Mouse (Mus musculus): ENCODE data around the gene Mpped2.

The Mpped2 gene

GRCm38 (mm10) chr2:106745364-106745763 is 52.3 kb downstream of the Mpped2 start:
- DNase-seq (ENCODE audit: low read depth, low spot score), result no peak

DNA sequence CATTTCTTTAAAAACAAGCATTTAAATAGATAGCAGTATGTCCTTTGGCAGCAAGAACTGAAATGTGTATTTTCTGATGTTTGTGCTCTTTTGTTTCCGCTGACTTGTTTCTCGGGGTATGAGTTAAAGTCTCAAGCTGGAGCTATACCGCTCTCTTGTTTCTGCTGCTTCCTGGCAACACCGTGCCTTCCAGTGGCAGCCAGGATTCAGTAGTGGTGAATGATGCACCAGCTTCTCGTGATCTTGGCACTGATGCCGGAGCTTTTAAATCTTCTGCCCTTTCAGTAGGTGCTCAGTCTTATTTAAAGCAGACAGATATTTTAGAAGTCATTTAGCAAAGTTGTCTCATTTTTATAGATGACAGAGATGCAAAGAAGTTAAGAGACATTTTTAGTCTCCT is 53.1 kb downstream of the Mpped2 start:
- DNase-seq (ENCODE audit: low read depth, low spot score), result no peak

DNA sequence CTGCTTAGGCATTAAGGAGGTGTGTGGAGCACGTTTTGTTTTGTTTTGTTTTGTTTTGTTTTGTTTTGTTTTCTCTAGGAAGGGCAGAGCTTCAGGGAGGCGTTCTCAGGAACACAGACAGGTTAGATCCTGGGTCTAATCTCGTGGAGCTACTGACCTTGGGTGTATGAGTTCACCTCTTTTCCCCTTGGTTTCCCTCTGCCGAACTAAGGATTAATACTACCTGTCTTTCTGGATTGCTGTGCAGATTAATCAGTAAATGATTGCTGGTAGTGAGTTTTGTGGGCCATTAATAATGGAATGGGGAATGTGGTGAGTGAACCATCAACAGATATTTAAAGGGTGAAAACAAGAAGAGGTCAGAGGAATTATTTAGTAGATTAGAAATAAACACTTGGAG is 53.8 kb downstream of the Mpped2 start:
- DNase-seq (ENCODE audit: low read depth, low spot score), result no peak

DNA sequence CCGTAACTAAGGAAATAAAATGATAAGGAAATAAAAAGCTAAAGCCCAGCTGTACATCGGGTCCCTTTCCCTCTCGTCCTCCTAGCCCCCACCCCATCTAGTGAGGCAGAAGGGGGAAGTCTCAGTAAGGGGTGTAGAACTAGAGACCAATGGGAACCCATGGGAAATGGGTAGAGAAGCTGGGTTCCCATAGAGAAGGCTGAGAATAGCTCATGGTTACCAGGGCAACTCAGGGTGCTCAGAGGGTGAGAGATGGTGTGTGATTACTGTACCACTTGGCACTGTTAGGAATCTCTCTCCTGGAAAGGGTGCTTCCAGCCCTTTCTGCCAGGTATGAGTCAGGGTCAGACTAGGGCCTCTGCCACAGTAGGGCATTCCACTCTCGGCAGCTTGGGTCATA is 54.3 kb downstream of the Mpped2 start:
- no peak for DNase-seq (ENCODE audit: low read depth, low spot score)

GRCm38 (mm10) chr2:106750878-106751277 is 57.8 kb downstream of the Mpped2 start:
- DNase-seq (ENCODE audit: low read depth, low spot score), result no peak

GRCm38 (mm10) chr2:106753703-106754102 is 60.6 kb downstream of the Mpped2 start:
- no peak for DNase-seq (ENCODE audit: low read depth, low spot score)

- no peak for DNase-seq (ENCODE audit: low read depth, low spot score)
These were observed 61.6 kb downstream of the Mpped2 start for GRCm38 (mm10) chr2:106754696-106755095.

GRCm38 (mm10) chr2:106756354-106757103 is 63.5 kb downstream of the Mpped2 start:
- no peak for DNase-seq (ENCODE audit: low read depth, low spot score)

GRCm38 (mm10) chr2:106762920-106763319 is 69.9 kb downstream of the Mpped2 start:
- DNase-seq (ENCODE audit: low read depth, low spot score), result no peak

- DNase-seq (ENCODE audit: low read depth, low spot score), result no peak
These were observed 76.2 kb downstream of the Mpped2 start for GRCm38 (mm10) chr2:106769236-106769635.

- no peak for DNase-seq (ENCODE audit: low read depth, low spot score)
These were observed 79.6 kb downstream of the Mpped2 start for GRCm38 (mm10) chr2:106772643-106773042.

GRCm38 (mm10) chr2:106774251-106775196 is 81.5 kb downstream of the Mpped2 start:
- DNase-seq (ENCODE audit: low read depth, low spot score), result no peak

- DNase-seq (ENCODE audit: low read depth, low spot score), result no peak
These were observed 82.9 kb downstream of the Mpped2 start for GRCm38 (mm10) chr2:106775994-106776393.

DNA sequence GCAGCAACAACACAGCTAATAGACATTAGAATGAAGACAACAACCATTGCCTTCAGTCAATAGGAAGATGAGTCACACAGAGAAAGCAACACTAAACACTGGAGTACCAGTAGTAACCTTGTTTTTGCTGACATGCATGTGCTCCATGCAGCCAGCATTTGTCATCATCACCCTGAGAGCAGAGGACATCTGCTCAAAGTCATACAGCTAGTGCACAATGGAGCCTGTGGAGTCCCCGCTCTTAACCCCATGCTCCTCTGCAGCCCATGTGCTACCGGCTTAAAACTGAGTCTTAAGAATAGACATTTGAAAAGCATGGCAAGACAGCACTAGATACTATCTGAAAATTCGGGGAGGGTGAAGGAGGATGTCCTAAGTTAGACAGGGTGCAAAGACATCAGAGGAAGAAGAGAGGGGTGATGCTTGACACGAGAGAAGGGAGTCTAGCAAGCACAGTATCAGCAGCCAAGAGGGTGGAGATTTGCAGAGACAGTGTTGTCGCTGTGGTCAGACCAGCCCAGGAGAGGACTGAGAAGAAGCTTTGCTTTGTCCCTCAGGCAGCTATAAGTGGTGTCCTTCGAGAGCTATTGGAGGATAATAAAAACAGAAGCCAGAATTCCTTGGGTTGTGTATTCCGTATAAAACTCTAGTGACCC is 85.9 kb downstream of the Mpped2 start:
- DNase-seq (ENCODE audit: low read depth, low spot score), result no peak

- DNase-seq (ENCODE audit: low read depth, low spot score), result no peak
These were observed 88.4 kb downstream of the Mpped2 start for GRCm38 (mm10) chr2:106781181-106782179.

GRCm38 (mm10) chr2:106783311-106783710 is 90.2 kb downstream of the Mpped2 start:
- no peak for DNase-seq (ENCODE audit: low read depth, low spot score)

DNA sequence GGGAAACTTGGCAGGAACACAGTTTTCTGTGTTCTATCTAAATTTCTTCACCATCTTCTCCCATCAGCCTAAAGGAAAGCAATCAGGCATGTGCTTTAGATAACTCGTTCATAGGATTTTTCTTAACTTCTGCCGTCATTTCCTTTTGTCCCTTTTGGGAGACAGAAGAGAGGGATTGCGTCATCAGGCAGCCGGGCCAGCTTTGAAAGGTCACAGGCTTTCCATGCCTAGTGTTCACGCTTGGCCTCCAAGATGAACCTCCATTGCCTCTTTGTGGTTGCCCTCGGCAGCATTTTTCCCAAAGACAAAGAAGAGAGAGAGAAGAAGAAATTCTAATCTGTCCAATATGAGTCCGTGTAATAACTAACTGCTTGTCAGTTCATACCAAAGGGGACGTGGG is 95.0 kb downstream of the Mpped2 start:
- no peak for DNase-seq (ENCODE audit: low read depth, low spot score)

GRCm38 (mm10) chr2:106788573-106788972 is 95.5 kb downstream of the Mpped2 start:
- no peak for DNase-seq (ENCODE audit: low read depth, low spot score)

- DNase-seq (ENCODE audit: low read depth, low spot score), result no peak
These were observed 96.7 kb downstream of the Mpped2 start for GRCm38 (mm10) chr2:106789694-106790328.

DNA sequence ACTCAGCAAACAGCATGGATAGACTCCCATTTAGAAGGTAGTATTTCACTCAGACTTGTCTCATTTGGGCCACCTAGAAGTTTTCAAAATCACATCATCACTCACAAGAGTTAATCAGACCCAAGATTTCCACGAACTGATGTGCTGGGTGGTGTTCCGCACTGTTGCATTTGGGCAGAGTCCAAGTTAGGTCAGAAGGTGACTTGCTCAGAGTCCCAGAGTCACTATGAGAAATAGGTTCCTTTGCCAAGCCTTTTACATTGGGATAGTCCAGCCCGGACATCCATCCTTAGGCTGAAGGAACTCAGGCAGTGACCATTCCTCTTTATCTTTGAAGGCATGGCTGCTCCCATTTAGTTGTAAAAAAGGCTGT is 97.2 kb downstream of the Mpped2 start:
- no peak for DNase-seq (ENCODE audit: low read depth, low spot score)

Data from skeletal muscle tissue, adult 2 months (tissue).